Mouse (Mus musculus): ENCODE measurements around the gene Dcps. TPM values are rescaled to one million over a fixed set of nuclear protein-coding genes. Genes with fewer than 3 reads are reported as not detected.

The Dcps gene
- polyA plus RNA-seq, 1 experiment from 2014 or later: 93.1 TPM

- H3K4me3 ChIP-seq (ENCODE audit: low read length): no peak overlapping the region
- 78% methylated on average over 4 of the region's 4 CpGs for WGBS
- no peaks in the 10 kb centered on the region for H3K4me1 ChIP-seq (ENCODE audit: control insufficient read depth, insufficient read depth, low read length)
- no peak for ATAC-seq (ENCODE audit: low FRiP score, low TSS enrichment)
- H3K36me3 ChIP-seq (ENCODE audit: control insufficient read depth, insufficient read depth, low read length): peaks cover 28% of the 10 kb centered on the region
- no peak overlapping the region for H3K4me2 ChIP-seq (replicated peaks; ENCODE audit: low read depth, low read length)
- H3K9me3 ChIP-seq (ENCODE audit: control insufficient read depth, low read length): no peaks in the 10 kb centered on the region
- no peaks in the 10 kb centered on the region for H3K27me3 ChIP-seq (ENCODE audit: control insufficient read depth, insufficient read depth, low read length)
- H3K9ac ChIP-seq (ENCODE audit: low read depth, low read length): no peak overlapping the region
- H3K27ac ChIP-seq (ENCODE audit: low read depth, low read length): no peak overlapping the region
Measured at GRCm38 (mm10) chr9:35186430-35186829, 10.6 kb upstream of the Dcps start.

DNA sequence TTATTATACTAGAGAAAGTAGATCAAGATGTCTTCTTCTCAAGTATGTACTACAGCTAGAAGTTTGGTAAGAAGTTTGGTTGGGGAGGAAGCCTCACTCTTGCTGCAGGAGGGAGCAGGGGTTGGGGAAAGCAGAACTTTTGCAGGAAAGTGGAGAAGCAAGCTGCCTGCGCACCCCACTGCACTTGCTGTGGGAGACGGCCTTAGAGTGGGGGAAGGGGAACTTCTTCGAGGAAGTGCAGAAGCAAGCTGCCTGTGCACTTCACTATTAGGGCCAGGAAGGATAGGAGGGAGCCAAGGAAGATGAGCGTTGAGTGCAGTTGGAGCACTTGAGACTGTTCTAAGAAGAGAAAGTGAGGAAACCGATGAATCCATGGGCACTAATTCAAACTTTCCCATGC lies 7.5 kb upstream of the Dcps start:
- Histone ChIP-seq H3K9me3 (ENCODE audit: control insufficient read depth, low read length) (no peaks in the 10 kb centered on the region), H3K27ac (ENCODE audit: low read depth, low read length) (no peak overlapping the region), H3K36me3 (ENCODE audit: control insufficient read depth, insufficient read depth, low read length) (peaks cover 10% of the 10 kb centered on the region; the same call in 1 of the 2 replicates), H3K4me2 (replicated peaks; ENCODE audit: low read depth, low read length) (no peak overlapping the region), H3K9ac (ENCODE audit: low read depth, low read length) (no peak overlapping the region), H3K4me1 (ENCODE audit: control insufficient read depth, insufficient read depth, low read length) (no peaks in the 10 kb centered on the region), H3K4me3 (ENCODE audit: low read length) (no peak overlapping the region), H3K27me3 (ENCODE audit: control insufficient read depth, insufficient read depth, low read length) (no peaks in the 10 kb centered on the region)
- no peak for ATAC-seq (ENCODE audit: low FRiP score, low TSS enrichment)
- 48% methylated on average over 5 of the region's 5 CpGs for WGBS

DNA sequence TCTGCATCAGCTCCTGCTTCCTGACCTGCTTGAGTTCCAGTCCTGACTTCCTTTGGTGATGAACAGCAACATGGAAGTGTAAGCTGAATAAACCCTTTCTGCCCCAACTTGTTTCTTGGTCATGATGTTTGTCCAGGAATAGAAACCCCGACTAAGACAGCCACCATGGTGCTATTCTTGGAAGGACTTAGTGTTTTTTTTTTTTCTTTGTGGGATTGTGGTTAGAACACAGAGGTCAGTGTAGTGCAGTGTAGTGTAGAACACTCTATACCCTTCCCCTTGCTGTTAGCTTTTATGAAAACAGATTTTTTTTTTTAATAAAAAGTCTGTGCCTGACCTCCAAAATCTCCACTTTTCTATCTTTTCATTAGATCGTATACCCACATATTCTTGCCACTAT lies 7.0 kb upstream of the Dcps start:
- Histone ChIP-seq H3K36me3 (ENCODE audit: control insufficient read depth, insufficient read depth, low read length) (peaks cover 9% of the 10 kb centered on the region; the same call in 1 of the 2 replicates), H3K4me1 (ENCODE audit: control insufficient read depth, insufficient read depth, low read length) (no peaks in the 10 kb centered on the region), H3K27ac (ENCODE audit: low read depth, low read length) (no peak overlapping the region), H3K9me3 (ENCODE audit: control insufficient read depth, low read length) (no peaks in the 10 kb centered on the region), H3K27me3 (ENCODE audit: control insufficient read depth, insufficient read depth, low read length) (no peaks in the 10 kb centered on the region), H3K4me3 (ENCODE audit: low read length) (no peak overlapping the region), H3K9ac (ENCODE audit: low read depth, low read length) (no peak overlapping the region), H3K4me2 (replicated peaks; ENCODE audit: low read depth, low read length) (no peak overlapping the region)
- 86% methylated on average over 2 of the region's 2 CpGs for WGBS
- no peak for ATAC-seq (ENCODE audit: low FRiP score, low TSS enrichment)

DNA sequence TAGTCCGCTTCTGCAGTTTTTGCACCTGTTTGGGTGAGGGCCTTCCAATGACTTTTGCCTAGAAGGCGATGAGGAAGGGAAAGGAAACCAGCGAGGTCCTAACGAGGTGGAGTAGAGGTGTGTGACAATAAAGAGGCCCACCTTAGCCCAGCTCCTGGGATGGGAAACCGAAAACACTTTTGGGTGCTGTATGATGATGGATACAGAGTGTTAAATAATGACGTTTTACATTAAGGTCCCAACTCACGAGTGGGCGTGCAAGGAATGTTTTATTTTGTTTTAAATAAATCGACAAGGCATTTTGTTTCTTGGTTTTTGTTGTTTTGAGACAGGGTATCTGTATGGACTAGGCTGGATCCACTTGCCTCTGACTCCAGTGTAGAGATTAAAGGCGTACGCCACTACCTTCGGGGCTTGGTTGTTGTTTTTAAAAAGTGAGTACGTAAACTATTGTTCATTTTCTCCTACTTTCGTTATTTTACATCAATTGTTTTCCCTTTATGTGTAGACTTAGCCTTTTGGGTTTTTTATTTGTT lies 331 bp upstream of the Dcps start:
- Histone ChIP-seq H3K27me3 (ENCODE audit: control insufficient read depth, insufficient read depth, low read length) (no peaks in the 10 kb centered on the region), H3K9ac (ENCODE audit: low read depth, low read length) (no peak overlapping the region), H3K4me2 (replicated peaks; ENCODE audit: low read depth, low read length) (peak overlapping the region; percentile 90), H3K36me3 (ENCODE audit: control insufficient read depth, insufficient read depth, low read length) (no peaks in the 10 kb centered on the region), H3K27ac (ENCODE audit: low read depth, low read length) (no peak overlapping the region), H3K4me1 (ENCODE audit: control insufficient read depth, insufficient read depth, low read length) (peaks cover 7% of the 10 kb centered on the region; the same call in 1 of the 2 replicates), H3K4me3 (ENCODE audit: low read length) (peak overlapping the region; percentile 69), H3K9me3 (ENCODE audit: control insufficient read depth, low read length) (no peaks in the 10 kb centered on the region)
- 53% methylated on average over 14 of the region's 14 CpGs for WGBS
- ATAC-seq (ENCODE audit: low FRiP score, low TSS enrichment): no peak; the same call in 1 of the 2 replicates

DNA sequence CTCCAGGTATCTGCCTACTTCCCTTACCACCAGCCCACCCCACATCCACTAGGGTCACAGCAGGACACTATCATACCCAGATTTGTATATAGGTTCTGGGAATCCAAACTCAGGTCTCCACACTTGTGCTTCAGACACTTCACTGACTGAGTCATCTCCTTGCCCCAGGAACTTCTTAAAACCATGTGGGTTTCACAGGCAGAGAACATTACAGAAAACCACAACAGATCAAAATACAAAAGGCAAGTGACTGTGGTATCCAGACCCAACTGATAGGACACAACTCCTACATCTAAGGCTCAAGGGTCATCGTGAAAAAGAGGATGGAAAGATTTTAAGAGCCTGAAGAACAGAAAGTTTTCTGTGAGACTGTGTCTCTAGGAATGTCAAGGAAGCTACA lies 2.5 kb downstream of the Dcps start:
- H3K9me3 ChIP-seq (ENCODE audit: control insufficient read depth, low read length): no peaks in the 10 kb centered on the region
- H3K9ac ChIP-seq (ENCODE audit: low read depth, low read length): no peak overlapping the region
- WGBS: 81% methylated on average over 1 of the region's 1 CpGs

GRCm38 (mm10) chr9:35170071-35170470 lies 5.8 kb downstream of the Dcps start:
- no peak for ATAC-seq (ENCODE audit: low FRiP score, low TSS enrichment)
- WGBS: 93% methylated on average over 7 of the region's 7 CpGs
- no peak overlapping the region for H3K4me2 ChIP-seq (replicated peaks; ENCODE audit: low read depth, low read length)
- no peak overlapping the region for H3K9ac ChIP-seq (ENCODE audit: low read depth, low read length)
- H3K36me3 ChIP-seq (ENCODE audit: control insufficient read depth, insufficient read depth, low read length): peaks cover 11% of the 10 kb centered on the region
- H3K27ac ChIP-seq (ENCODE audit: low read depth, low read length): no peak overlapping the region
- H3K27me3 ChIP-seq (ENCODE audit: control insufficient read depth, insufficient read depth, low read length): no peaks in the 10 kb centered on the region
- no peak overlapping the region for H3K4me3 ChIP-seq (ENCODE audit: low read length)
- H3K9me3 ChIP-seq (ENCODE audit: control insufficient read depth, low read length): no peaks in the 10 kb centered on the region
- peaks cover 7% of the 10 kb centered on the region; the same call in 1 of the 2 replicates for H3K4me1 ChIP-seq (ENCODE audit: control insufficient read depth, insufficient read depth, low read length)

More for the DNA sequence above, 2.5 kb downstream of the Dcps start:
- Histone ChIP-seq H3K4me3 (ENCODE audit: low read length) (no peak overlapping the region), H3K27me3 (ENCODE audit: control insufficient read depth, insufficient read depth, low read length) (no peaks in the 10 kb centered on the region), H3K4me2 (replicated peaks; ENCODE audit: low read depth, low read length) (no peak overlapping the region), H3K27ac (ENCODE audit: low read depth, low read length) (no peak overlapping the region), H3K36me3 (ENCODE audit: control insufficient read depth, insufficient read depth, low read length) (peaks cover 11% of the 10 kb centered on the region), H3K4me1 (ENCODE audit: control insufficient read depth, insufficient read depth, low read length) (peaks cover 7% of the 10 kb centered on the region; the same call in 1 of the 2 replicates)
- no peak for ATAC-seq (ENCODE audit: low FRiP score, low TSS enrichment)

- Histone ChIP-seq H3K27me3 (ENCODE audit: control insufficient read depth, insufficient read depth, low read length) (no peaks in the 10 kb centered on the region), H3K4me2 (replicated peaks; ENCODE audit: low read depth, low read length) (no peak overlapping the region), H3K4me1 (ENCODE audit: control insufficient read depth, insufficient read depth, low read length) (no peaks in the 10 kb centered on the region), H3K4me3 (ENCODE audit: low read length) (no peak overlapping the region), H3K27ac (ENCODE audit: low read depth, low read length) (0 out of 2 replicates have a peak overlapping the region, but pooled peaks have one; percentile 24), H3K36me3 (ENCODE audit: control insufficient read depth, insufficient read depth, low read length) (peaks cover 11% of the 10 kb centered on the region), H3K9ac (ENCODE audit: low read depth, low read length) (no peak overlapping the region), H3K9me3 (ENCODE audit: control insufficient read depth, low read length) (no peaks in the 10 kb centered on the region)
- ATAC-seq (ENCODE audit: low FRiP score, low TSS enrichment): peak; percentile 41; the same call in 1 of the 2 replicates
- WGBS: 59% methylated on average over 9 of the region's 9 CpGs
Measured at GRCm38 (mm10) chr9:35166798-35167635, 8.8 kb downstream of the Dcps start.

GRCm38 (mm10) chr9:35166144-35166797 lies 9.6 kb downstream of the Dcps start:
- 21% methylated on average over 3 of the region's 3 CpGs for WGBS
- ATAC-seq (ENCODE audit: low FRiP score, low TSS enrichment): peak; percentile 70
- H3K27ac ChIP-seq (ENCODE audit: low read depth, low read length): no peak overlapping the region

More at GRCm38 (mm10) chr9:35166144-35166797, 9.6 kb downstream of the Dcps start:
- no peaks in the 10 kb centered on the region for H3K4me1 ChIP-seq (ENCODE audit: control insufficient read depth, insufficient read depth, low read length)
- H3K36me3 ChIP-seq (ENCODE audit: control insufficient read depth, insufficient read depth, low read length): peaks cover 11% of the 10 kb centered on the region
- no peaks in the 10 kb centered on the region for H3K9me3 ChIP-seq (ENCODE audit: control insufficient read depth, low read length)
- no peaks in the 10 kb centered on the region for H3K27me3 ChIP-seq (ENCODE audit: control insufficient read depth, insufficient read depth, low read length)
- H3K4me2 ChIP-seq (replicated peaks; ENCODE audit: low read depth, low read length): no peak overlapping the region
- H3K9ac ChIP-seq (ENCODE audit: low read depth, low read length): no peak overlapping the region
- no peak overlapping the region for H3K4me3 ChIP-seq (ENCODE audit: low read length)

All from kidney, embryonic 14.5 days (tissue).